Mouse (Mus musculus): ENCODE measurements around the gene Tas2r126. TPM values are rescaled to one million over a fixed set of nuclear protein-coding genes. Genes with fewer than 3 reads are reported as not detected.

The Tas2r126 gene
- not detected in 2 replicates for polyA plus RNA-seq (2015; fragmentation: Nextera tagmentation; extraction: Ambion mirVana)

DNA sequence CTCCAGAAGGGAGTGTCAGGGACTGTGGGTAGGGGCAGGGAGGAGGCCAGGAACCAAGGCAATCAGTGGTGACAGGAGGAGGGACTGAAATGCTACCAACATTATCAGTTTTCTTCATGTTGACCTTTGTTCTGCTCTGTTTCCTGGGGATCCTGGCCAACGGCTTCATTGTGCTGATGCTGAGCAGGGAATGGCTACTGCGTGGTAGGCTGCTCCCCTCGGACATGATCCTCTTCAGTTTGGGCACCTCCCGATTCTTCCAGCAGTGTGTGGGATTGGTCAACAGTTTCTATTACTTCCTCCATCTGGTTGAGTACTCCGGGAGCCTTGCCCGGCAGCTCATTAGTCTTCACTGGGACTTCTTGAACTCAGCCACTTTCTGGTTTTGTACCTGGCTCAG lies at the start of gene Tas2r126:
TSS of gene Tas2r126 (plus strand) at position 90 of the 400 bp plus-strand sequence.
- WGBS: 65% methylated on average over 6 of the region's 6 CpGs
- no peak within 1 kb of the TSS for H3K9ac ChIP-seq (ENCODE audit: low read depth, low read length)
- no peak for ATAC-seq

DNA sequence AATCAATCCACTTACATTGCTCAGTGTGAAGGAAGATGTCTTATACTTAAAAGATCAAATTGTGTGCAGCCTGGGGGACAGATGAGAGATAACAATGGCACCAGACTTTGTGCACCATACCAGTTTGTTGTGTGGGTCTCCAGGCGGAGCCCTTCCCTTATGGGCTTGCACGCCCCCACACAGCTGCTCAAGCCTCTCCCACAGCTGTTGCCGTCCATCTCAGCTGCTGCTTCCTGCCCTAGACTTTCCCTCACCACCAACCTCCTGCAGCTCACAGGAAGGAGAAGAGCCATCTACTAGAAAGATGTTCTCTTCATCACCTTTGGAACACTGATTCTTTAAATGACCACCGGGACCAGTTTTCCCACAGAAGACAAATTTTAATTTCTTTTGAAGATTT lies 48.7 kb upstream of the Tas2r126 start:
- 62% methylated on average over 4 of the region's 4 CpGs for WGBS
- no peak overlapping the region for H3K27ac ChIP-seq (ENCODE audit: low read length)

More for the DNA sequence above, at the start of gene Tas2r126:
- H3K27ac ChIP-seq (ENCODE audit: low read length): no peak within 1 kb of the TSS
- H3K36me3 ChIP-seq (ENCODE audit: control insufficient read depth, insufficient read depth, low read length): no peaks in the 10 kb centered on the region
- H3K4me2 ChIP-seq (ENCODE audit: low read depth, low read length): no peak within 1 kb of the TSS
- H3K27me3 ChIP-seq (replicated peaks; ENCODE audit: control insufficient read depth, insufficient read depth, low read length): no peaks in the 10 kb centered on the region
- no peak within 1 kb of the TSS for H3K4me3 ChIP-seq (ENCODE audit: low read length)
- H3K4me1 ChIP-seq (ENCODE audit: control insufficient read depth, insufficient read depth, low read length): no peaks in the 10 kb centered on the region
- H3K9me3 ChIP-seq (ENCODE audit: control insufficient read depth, low read length): no peaks in the 10 kb centered on the region

DNA sequence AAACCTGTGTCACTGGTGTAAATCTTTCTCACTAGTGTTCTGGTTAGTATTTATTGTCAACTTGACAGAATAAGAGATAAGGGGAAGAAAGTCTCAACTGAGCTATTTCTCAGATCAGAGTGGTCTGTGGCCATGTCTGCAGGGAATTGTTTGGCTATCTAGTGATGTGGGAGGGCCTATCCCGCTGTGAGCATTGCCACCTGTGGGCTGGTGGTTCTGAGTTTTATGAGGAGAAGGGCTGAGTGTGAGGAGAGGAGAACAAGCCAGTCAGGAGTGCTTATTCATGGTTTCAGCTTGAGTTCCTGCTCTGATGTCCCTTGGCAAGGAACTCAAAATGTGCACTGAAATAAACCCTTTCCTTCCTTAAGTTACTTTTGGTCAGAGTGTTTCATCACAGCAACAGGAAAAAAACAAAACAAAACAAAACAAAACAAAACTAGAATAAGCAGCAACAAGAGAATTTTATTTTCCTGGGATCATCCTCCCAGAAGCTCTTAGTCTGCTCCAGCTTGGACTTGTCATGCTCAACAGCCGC lies 42.5 kb upstream of the Tas2r126 start:
- WGBS: 29% methylated on average over 2 of the region's 2 CpGs
- H3K4me3 ChIP-seq (ENCODE audit: low read length): no peak overlapping the region
- no peak; the same call in 1 of the 2 replicates for ATAC-seq
- no peak overlapping the region for H3K27ac ChIP-seq (ENCODE audit: low read length)
- H3K36me3 ChIP-seq (ENCODE audit: control insufficient read depth, insufficient read depth, low read length): no peaks in the 10 kb centered on the region
- H3K4me1 ChIP-seq (ENCODE audit: control insufficient read depth, insufficient read depth, low read length): no peaks in the 10 kb centered on the region; the same call in 1 of the 2 replicates
- H3K27me3 ChIP-seq (replicated peaks; ENCODE audit: control insufficient read depth, insufficient read depth, low read length): no peaks in the 10 kb centered on the region
- no peak overlapping the region for H3K4me2 ChIP-seq (ENCODE audit: low read depth, low read length)
- no peak overlapping the region for H3K9ac ChIP-seq (ENCODE audit: low read depth, low read length)
- no peaks in the 10 kb centered on the region for H3K9me3 ChIP-seq (ENCODE audit: control insufficient read depth, low read length)

More for the DNA sequence above, 48.7 kb upstream of the Tas2r126 start:
- Histone ChIP-seq H3K27me3 (replicated peaks; ENCODE audit: control insufficient read depth, insufficient read depth, low read length) (no peaks in the 10 kb centered on the region), H3K4me1 (ENCODE audit: control insufficient read depth, insufficient read depth, low read length) (0 out of 2 replicates have a peak, but pooled peaks cover 2% of the 10 kb centered on the region), H3K9me3 (ENCODE audit: control insufficient read depth, low read length) (no peaks in the 10 kb centered on the region), H3K9ac (ENCODE audit: low read depth, low read length) (no peak overlapping the region), H3K4me2 (ENCODE audit: low read depth, low read length) (no peak overlapping the region), H3K36me3 (ENCODE audit: control insufficient read depth, insufficient read depth, low read length) (no peaks in the 10 kb centered on the region), H3K4me3 (ENCODE audit: low read length) (no peak overlapping the region)
- no peak for ATAC-seq

DNA sequence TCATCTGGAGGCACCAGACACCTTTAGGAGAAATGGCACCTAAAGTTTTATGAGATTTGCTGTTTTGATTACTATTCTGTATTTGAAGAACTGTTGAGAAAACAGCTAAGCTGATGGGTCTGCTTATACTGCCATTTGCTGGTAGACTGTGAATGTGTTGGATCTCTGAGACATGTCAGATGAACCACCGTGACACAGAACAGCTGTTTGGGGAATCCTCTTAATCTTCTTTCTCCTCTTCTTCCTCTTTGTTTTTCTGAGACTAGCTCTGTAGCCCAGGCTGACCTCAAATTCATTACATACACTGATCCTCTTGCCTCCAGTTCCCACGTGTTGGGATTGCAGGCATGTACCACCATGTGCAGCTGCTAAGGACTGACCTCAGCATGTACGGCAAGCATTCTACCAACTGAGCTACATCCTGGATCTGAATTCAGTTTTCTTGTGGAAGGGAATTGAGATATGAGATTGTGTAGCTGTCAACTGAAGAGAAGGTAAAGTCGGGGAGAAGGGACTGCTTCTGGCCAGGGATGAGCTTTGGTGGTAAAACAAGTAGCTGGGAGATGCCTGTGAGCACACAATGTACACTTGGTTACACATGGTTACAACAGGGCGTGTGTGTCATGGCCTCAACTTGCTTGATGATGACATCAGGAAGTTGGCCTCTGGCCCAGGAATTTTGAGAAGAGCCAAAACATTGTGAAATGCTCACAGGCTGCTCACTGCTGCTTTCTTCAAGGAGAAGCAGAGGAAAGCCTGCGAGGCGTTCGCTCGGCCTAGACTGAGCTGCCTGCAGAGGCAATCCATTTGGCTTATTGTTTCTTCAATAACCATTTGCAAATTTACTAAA lies 38.1 kb upstream of the Tas2r126 start:
- H3K27me3 ChIP-seq (replicated peaks; ENCODE audit: control insufficient read depth, insufficient read depth, low read length): no peaks in the 10 kb centered on the region
- peak; percentile 88 for ATAC-seq
- H3K4me3 ChIP-seq (ENCODE audit: low read length): no peak overlapping the region
- H3K4me2 ChIP-seq (ENCODE audit: low read depth, low read length): no peak overlapping the region
- no peaks in the 10 kb centered on the region for H3K9me3 ChIP-seq (ENCODE audit: control insufficient read depth, low read length)
- H3K9ac ChIP-seq (ENCODE audit: low read depth, low read length): no peak overlapping the region
- H3K27ac ChIP-seq (ENCODE audit: low read length): peak overlapping the region; percentile 14; the same call in 1 of the 2 replicates
- no peaks in the 10 kb centered on the region for H3K36me3 ChIP-seq (ENCODE audit: control insufficient read depth, insufficient read depth, low read length)
- 38% methylated on average over 9 of the region's 9 CpGs for WGBS
- H3K4me1 ChIP-seq (ENCODE audit: control insufficient read depth, insufficient read depth, low read length): no peaks in the 10 kb centered on the region; the same call in 1 of the 2 replicates

DNA sequence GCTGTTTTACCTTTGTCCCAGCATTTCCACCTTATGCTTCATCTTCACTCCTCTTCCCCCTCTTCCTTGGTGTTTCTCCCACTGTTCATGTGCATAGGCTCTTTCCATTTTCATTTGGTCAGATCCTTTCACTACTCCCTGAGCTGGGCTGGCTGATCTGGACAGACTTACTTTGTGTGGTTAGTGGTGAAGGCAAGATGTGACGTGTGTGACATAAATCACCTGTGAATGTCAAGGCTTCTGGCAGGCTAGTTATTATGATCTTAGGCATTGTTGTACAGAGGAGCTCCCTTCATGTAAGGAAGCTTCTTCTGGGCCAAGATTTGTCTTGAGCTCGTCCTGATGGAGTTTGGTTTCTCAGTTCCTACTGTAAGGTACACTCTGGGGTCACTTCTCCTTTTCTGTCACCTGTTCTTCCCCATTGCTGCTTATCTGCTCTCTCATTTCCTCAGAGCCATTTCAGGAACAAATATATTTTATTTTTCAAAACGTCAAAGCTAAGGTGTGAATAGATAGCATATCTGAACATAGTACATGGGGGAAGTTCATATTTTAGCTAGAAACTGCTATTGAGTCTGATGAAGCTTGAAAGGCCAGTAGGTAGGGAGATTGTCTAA lies 37.2 kb upstream of the Tas2r126 start:
- no peak overlapping the region for H3K27ac ChIP-seq (ENCODE audit: low read length)
- no peaks in the 10 kb centered on the region for H3K36me3 ChIP-seq (ENCODE audit: control insufficient read depth, insufficient read depth, low read length)
- H3K9ac ChIP-seq (ENCODE audit: low read depth, low read length): no peak overlapping the region
- H3K27me3 ChIP-seq (replicated peaks; ENCODE audit: control insufficient read depth, insufficient read depth, low read length): no peaks in the 10 kb centered on the region
- WGBS: 70% methylated on average over 3 of the region's 3 CpGs
- no peak for ATAC-seq
- no peak overlapping the region for H3K4me2 ChIP-seq (ENCODE audit: low read depth, low read length)
- H3K9me3 ChIP-seq (ENCODE audit: control insufficient read depth, low read length): no peaks in the 10 kb centered on the region
- H3K4me3 ChIP-seq (ENCODE audit: low read length): no peak overlapping the region
- H3K4me1 ChIP-seq (ENCODE audit: control insufficient read depth, insufficient read depth, low read length): no peaks in the 10 kb centered on the region; the same call in 1 of the 2 replicates

DNA sequence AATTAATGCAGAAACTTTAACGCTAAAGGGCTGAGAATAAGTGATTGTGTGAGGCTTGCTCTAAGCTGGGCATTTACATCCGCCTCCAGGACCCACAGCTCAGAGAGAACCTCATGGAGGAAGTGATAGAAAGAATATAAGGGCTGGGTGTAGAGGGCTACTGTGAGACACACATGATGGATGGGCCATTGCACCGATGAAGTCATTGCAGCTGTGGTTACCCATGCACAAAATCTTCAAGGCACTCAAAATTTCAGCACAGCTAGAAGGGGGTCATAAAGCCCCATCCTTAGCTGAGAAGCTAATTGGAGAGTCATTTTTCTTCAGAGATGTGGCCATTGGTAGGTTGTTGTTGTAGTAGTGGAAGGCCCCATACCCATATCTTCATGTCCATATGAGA lies 36.0 kb upstream of the Tas2r126 start:
- 83% methylated on average over 3 of the region's 3 CpGs for WGBS
- H3K4me2 ChIP-seq (ENCODE audit: low read depth, low read length): no peak overlapping the region

DNA sequence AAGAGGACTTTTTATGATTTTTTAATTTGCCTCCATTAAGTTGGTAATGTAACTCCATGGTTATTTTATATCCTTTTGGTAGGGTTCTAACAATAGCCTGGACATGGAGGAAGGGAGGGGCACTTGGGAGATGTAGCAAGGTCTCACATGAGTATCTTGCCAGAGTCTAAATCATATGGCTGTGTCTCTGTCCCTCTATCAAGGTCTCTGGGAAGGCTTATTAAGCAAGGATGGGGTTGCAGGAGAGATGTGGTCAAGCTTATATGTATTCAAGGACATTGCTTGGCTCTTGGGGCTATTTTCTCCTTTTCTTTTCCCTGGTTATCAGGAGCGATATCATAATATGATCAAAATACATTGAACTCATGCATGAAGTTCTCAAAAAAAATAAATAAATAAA lies 35.3 kb upstream of the Tas2r126 start:
- Histone ChIP-seq H3K4me2 (ENCODE audit: low read depth, low read length) (no peak overlapping the region), H3K27me3 (replicated peaks; ENCODE audit: control insufficient read depth, insufficient read depth, low read length) (no peaks in the 10 kb centered on the region), H3K9me3 (ENCODE audit: control insufficient read depth, low read length) (no peaks in the 10 kb centered on the region), H3K4me3 (ENCODE audit: low read length) (no peak overlapping the region), H3K9ac (ENCODE audit: low read depth, low read length) (no peak overlapping the region), H3K36me3 (ENCODE audit: control insufficient read depth, insufficient read depth, low read length) (no peaks in the 10 kb centered on the region), H3K4me1 (ENCODE audit: control insufficient read depth, insufficient read depth, low read length) (no peaks in the 10 kb centered on the region; the same call in 1 of the 2 replicates), H3K27ac (ENCODE audit: low read length) (no peak overlapping the region)
- no peak for ATAC-seq
- WGBS: 92% methylated on average over 1 of the region's 1 CpGs

More for the DNA sequence above, 36.0 kb upstream of the Tas2r126 start:
- Histone ChIP-seq H3K36me3 (ENCODE audit: control insufficient read depth, insufficient read depth, low read length) (no peaks in the 10 kb centered on the region), H3K27ac (ENCODE audit: low read length) (no peak overlapping the region), H3K4me3 (ENCODE audit: low read length) (no peak overlapping the region), H3K9ac (ENCODE audit: low read depth, low read length) (no peak overlapping the region), H3K9me3 (ENCODE audit: control insufficient read depth, low read length) (no peaks in the 10 kb centered on the region), H3K4me1 (ENCODE audit: control insufficient read depth, insufficient read depth, low read length) (no peaks in the 10 kb centered on the region; the same call in 1 of the 2 replicates), H3K27me3 (replicated peaks; ENCODE audit: control insufficient read depth, insufficient read depth, low read length) (no peaks in the 10 kb centered on the region)
- no peak for ATAC-seq

DNA sequence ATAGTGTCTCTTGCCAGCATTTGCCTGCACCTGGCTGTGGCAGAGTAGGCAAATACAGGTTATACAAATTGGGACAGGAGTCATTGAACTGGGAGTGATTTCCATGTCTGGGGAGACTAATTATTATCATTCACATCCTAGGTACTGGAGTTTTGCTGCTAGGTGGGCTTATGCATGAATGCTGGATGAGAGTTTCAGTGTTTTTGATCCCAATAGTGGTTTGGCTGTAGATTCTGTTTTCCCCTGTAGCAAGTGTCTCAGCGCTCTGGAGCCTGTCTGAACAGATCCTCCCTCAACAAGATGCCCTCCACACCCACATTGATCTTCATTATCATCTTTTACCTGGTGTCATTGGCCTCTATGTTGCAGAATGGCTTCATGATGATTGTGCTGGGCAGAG lies 34.4 kb upstream of the Tas2r126 start, which contains the start of gene Tas2r143:
TSS of gene Tas2r143 (plus strand) at position 301 of the 400 bp plus-strand sequence.
- Histone ChIP-seq H3K9ac (ENCODE audit: low read depth, low read length) (no peak within 1 kb of the TSS), H3K4me3 (ENCODE audit: low read length) (no peak within 1 kb of the TSS), H3K4me1 (ENCODE audit: control insufficient read depth, insufficient read depth, low read length) (no peaks in the 10 kb centered on the region; the same call in 1 of the 2 replicates), H3K27me3 (replicated peaks; ENCODE audit: control insufficient read depth, insufficient read depth, low read length) (no peaks in the 10 kb centered on the region), H3K27ac (ENCODE audit: low read length) (no peak within 1 kb of the TSS), H3K4me2 (ENCODE audit: low read depth, low read length) (no peak within 1 kb of the TSS), H3K36me3 (ENCODE audit: control insufficient read depth, insufficient read depth, low read length) (no peaks in the 10 kb centered on the region), H3K9me3 (ENCODE audit: control insufficient read depth, low read length) (no peaks in the 10 kb centered on the region)
- ATAC-seq: no peak
- 77% methylated on average over 1 of the region's 1 CpGs for WGBS

DNA sequence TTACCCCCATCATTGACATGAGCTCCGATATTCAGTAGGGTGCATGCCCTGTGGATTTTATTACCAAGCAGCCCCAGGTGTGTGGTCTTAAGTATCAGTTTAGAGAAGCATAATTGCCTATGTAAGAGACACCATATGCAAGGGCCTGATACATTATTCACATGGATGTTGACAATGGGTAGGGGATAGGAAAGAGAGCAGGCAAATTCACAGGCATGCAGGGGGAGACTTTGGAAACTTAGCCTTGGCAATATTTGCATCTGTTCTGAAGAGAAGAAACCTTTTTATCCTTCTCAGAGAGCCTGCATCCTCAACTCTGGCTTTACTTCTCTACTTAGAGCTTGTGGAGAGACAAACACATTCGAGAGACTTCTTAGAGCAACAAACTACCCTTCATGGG lies 29.2 kb upstream of the Tas2r126 start, which contains the start of gene Tas2r135:
TSS of gene Tas2r135 (plus strand) at position 301 of the 400 bp plus-strand sequence.
- 85% methylated on average over 2 of the region's 2 CpGs for WGBS
- Histone ChIP-seq H3K4me2 (ENCODE audit: low read depth, low read length) (no peak within 1 kb of the TSS), H3K9me3 (ENCODE audit: control insufficient read depth, low read length) (no peaks in the 10 kb centered on the region), H3K27me3 (replicated peaks; ENCODE audit: control insufficient read depth, insufficient read depth, low read length) (no peaks in the 10 kb centered on the region), H3K36me3 (ENCODE audit: control insufficient read depth, insufficient read depth, low read length) (no peaks in the 10 kb centered on the region), H3K27ac (ENCODE audit: low read length) (no peak within 1 kb of the TSS), H3K4me1 (ENCODE audit: control insufficient read depth, insufficient read depth, low read length) (no peaks in the 10 kb centered on the region), H3K4me3 (ENCODE audit: low read length) (no peak within 1 kb of the TSS), H3K9ac (ENCODE audit: low read depth, low read length) (no peak within 1 kb of the TSS)
- ATAC-seq: no peak

Measured in intestine, embryonic 16.5 days (tissue).